8 mouse cellular contexts compared by ENCODE assay signal in genomic region chr8:4413764-4414163, GRCm38 (mm10).
A peak's percentile ranks its signal among the peaks of the same experiment; 100 is the strongest.
DNase-seq lines count a peak whose midpoint lies in the region; ATAC-seq lines count a peak whose summit lies in the region.

No protein-coding gene starts in this region.

- H3K4me1 ChIP-seq in heart, embryonic 16.5 days (ENCODE audit: control insufficient read depth, insufficient read depth, low read length), result peaks cover 11% of the 10 kb centered on the region; the same call in 1 of the 2 replicates
- no peaks in the 10 kb centered on the region; the same call in 1 of the 2 replicates for H3K4me1 ChIP-seq in heart, embryonic 11.5 days (ENCODE audit: control insufficient read depth, insufficient read depth, low read length)
- H3K4me1 ChIP-seq in midbrain, embryonic 12.5 days, result peaks cover 8% of the 10 kb centered on the region

- no peaks in the 10 kb centered on the region for H3K36me3 ChIP-seq in heart, embryonic 16.5 days (ENCODE audit: control insufficient read depth, insufficient read depth)
- H3K36me3 ChIP-seq in heart, embryonic 11.5 days (ENCODE audit: control insufficient read depth, insufficient read depth, low read length), result no peaks in the 10 kb centered on the region
- no peaks in the 10 kb centered on the region for H3K36me3 ChIP-seq in midbrain, embryonic 12.5 days

- WGBS in heart, embryonic 16.5 days, result 28% methylated on average over 4 of the region's 4 CpGs
- 44% methylated on average over 4 of the region's 4 CpGs for WGBS in heart, embryonic 11.5 days (ENCODE audit: insufficient replicate concordance)
- 8% methylated on average over 4 of the region's 4 CpGs for WGBS in midbrain, embryonic 12.5 days

- H3K4me2 ChIP-seq in heart, embryonic 16.5 days (ENCODE audit: low read depth, low read length), result peak overlapping the region; percentile 12; the same call in 1 of the 2 replicates
- H3K4me2 ChIP-seq in heart, embryonic 11.5 days, result no peak overlapping the region
- H3K4me2 ChIP-seq in midbrain, embryonic 12.5 days (replicated peaks), result no peak overlapping the region

- peak; percentile 62 for DNase-seq in brain, adult 2 months (ENCODE audit: low read depth, low spot score)
- peak; percentile 4 for DNase-seq in heart, postnatal 4 days
- no peak for DNase-seq in spleen, adult 12 weeks (ENCODE audit: low spot score)
- no peak for DNase-seq in layer of hippocampus, postnatal 10 days (ENCODE audit: low spot score in 2 of 2)
- no peak for DNase-seq in testis, postnatal 10 days (ENCODE audit: low spot score)

- no peaks in the 10 kb centered on the region for H3K27me3 ChIP-seq in heart, embryonic 16.5 days (ENCODE audit: control insufficient read depth, insufficient read depth, low read length)
- H3K27me3 ChIP-seq in heart, embryonic 11.5 days (ENCODE audit: control insufficient read depth, insufficient read depth, low read length), result no peaks in the 10 kb centered on the region
- no peaks in the 10 kb centered on the region for H3K27me3 ChIP-seq in midbrain, embryonic 12.5 days

- H3K4me3 ChIP-seq in heart, embryonic 16.5 days (ENCODE audit: low read length), result no peak overlapping the region
- no peak overlapping the region for H3K4me3 ChIP-seq in heart, embryonic 11.5 days (ENCODE audit: low read depth, low read length)
- H3K4me3 ChIP-seq in midbrain, embryonic 12.5 days, result no peak overlapping the region

- no peak overlapping the region for H3K9ac ChIP-seq in heart, embryonic 16.5 days (ENCODE audit: low read length)
- H3K9ac ChIP-seq in heart, embryonic 11.5 days (ENCODE audit: low read depth, low read length), result no peak overlapping the region
- H3K9ac ChIP-seq in midbrain, embryonic 12.5 days (replicated peaks), result no peak overlapping the region

- no peaks in the 10 kb centered on the region for H3K9me3 ChIP-seq in heart, embryonic 16.5 days (replicated peaks; ENCODE audit: control insufficient read depth, low read length)
- no peaks in the 10 kb centered on the region for H3K9me3 ChIP-seq in heart, embryonic 11.5 days (replicated peaks; ENCODE audit: control insufficient read depth, low read length)
- H3K9me3 ChIP-seq in midbrain, embryonic 12.5 days, result no peaks in the 10 kb centered on the region

- no peak overlapping the region for H3K27ac ChIP-seq in heart, embryonic 16.5 days (ENCODE audit: low read length)
- H3K27ac ChIP-seq in heart, embryonic 11.5 days (ENCODE audit: low read depth, low read length), result no peak overlapping the region
- H3K27ac ChIP-seq in midbrain, embryonic 12.5 days (replicated peaks), result no peak overlapping the region

- ATAC-seq in heart, embryonic 16.5 days (replicated peaks; ENCODE audit: extremely low read depth, insufficient read depth, low FRiP score), result peak; percentile 46; the same call in 1 of the 2 replicates
- ATAC-seq in heart, embryonic 11.5 days (replicated peaks; ENCODE audit: insufficient number of reproducible peaks, low FRiP score, low TSS enrichment), result no peak
- ATAC-seq in midbrain, embryonic 12.5 days (ENCODE audit: low FRiP score, low read depth), result peak; percentile 82

Comparison
In these comparisons a context has a peak if more than half of its experiments do, and no peak if none do; other contexts are left out.
1. DNase-seq: peak in brain, adult 2 months (single experiment) and heart, postnatal 4 days (single experiment); none in spleen, adult 12 weeks (single experiment), layer of hippocampus, postnatal 10 days (0 of 2) and testis, postnatal 10 days (single experiment).